Mouse (Mus musculus): Measurements from ENCODE around the gene Sh3d21.

DNA sequence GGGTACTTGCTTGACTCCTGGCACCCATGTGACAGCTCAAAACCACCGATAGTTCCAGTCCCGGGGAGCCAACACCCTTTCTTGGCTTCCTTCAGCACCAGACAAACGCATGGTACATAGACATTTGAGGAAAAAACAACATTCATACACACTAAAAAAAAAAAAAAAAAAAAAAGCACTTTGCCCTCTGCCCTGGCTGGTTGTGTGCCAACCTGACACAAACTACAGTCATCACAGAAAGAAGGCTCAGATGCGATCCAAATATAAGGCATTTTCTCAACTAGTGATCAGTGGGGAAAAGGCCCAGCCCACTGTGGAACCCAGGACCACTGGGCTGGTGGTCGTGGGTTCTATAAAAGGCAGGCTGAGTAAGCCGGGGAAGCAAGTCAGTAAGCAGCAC lies 5.6 kb upstream of the Sh3d21 start:
- no peak for TF ChIP-seq MYB (IDR thresholded peaks at IDR 0.05; ENCODE audit: low read depth, low read length)
- no peak for TF ChIP-seq EP300 (IDR thresholded peaks at IDR 0.05; ENCODE audit: low read depth in 1 of 2, low read length in 2 of 2)
- no peak for TF ChIP-seq CTCF (IDR thresholded peaks at IDR 0.05 in 2 of 3, conservative IDR thresholded peaks at IDR 0.05 in 1 of 3; ENCODE audit: control insufficient read depth in 1 of 3, insufficient read depth in 1 of 3, low read depth in 2 of 3, low read length in 3 of 3, poor library complexity in 1 of 3, severe bottlenecking in 1 of 3)
- no peak for TF ChIP-seq MAFK (IDR thresholded peaks at IDR 0.05; ENCODE audit: borderline replicate concordance, low read depth, low read length)
- no peak for TF ChIP-seq ZNF384 (IDR thresholded peaks at IDR 0.05; ENCODE audit: low read depth, low read length)
- TF ChIP-seq POLR2A (IDR thresholded peaks at IDR 0.05; ENCODE audit: control insufficient read depth in 1 of 2, insufficient read depth in 1 of 2, low read depth in 1 of 2, low read length in 2 of 2, poor library complexity in 1 of 2): no peak
- no peak for TF ChIP-seq SMC3 (IDR thresholded peaks at IDR 0.05; ENCODE audit: low read depth, low read length)
- TF ChIP-seq E2F4 (IDR thresholded peaks at IDR 0.05; ENCODE audit: borderline replicate concordance, low read depth, low read length): no peak
- TF ChIP-seq KAT2A (conservative IDR thresholded peaks at IDR 0.05; ENCODE audit: low read depth, low read length): no peak
- TF ChIP-seq MYC (IDR thresholded peaks at IDR 0.05; ENCODE audit: low read depth, low read length): no peak
- TF ChIP-seq MAX (IDR thresholded peaks at IDR 0.05; ENCODE audit: low read length): no peak
- TF ChIP-seq USF1 (IDR thresholded peaks at IDR 0.05; ENCODE audit: low read depth, low read length): no peak
